Mouse (Mus musculus) stomach, embryonic 14.5 days (tissue): Measurements from ENCODE around the gene Fbxw8. TPM values are rescaled to one million over a fixed set of nuclear protein-coding genes. Genes with fewer than 3 reads are reported as not detected.

Experiments used
- ATAC-seq: fragments of 200-750 bp; cut with Nextera tagmentation; 2 replicates; pipeline ENCODE4 v1.8.0; 2017; ENCODE audit warnings: low read depth, moderate TSS enrichment; ENCODE audit not compliant: insufficient number of reproducible peaks, insufficient read depth, low FRiP score
- H3K27ac ChIP-seq: fragments of 300-500 bp; sonication (generic); 2 replicates; pipeline ENCODE4 v1.5.1; 2014; ENCODE audit warnings: mild to moderate bottlenecking, low read length, moderate library complexity, mixed read lengths
- H3K27me3 ChIP-seq: fragments of 300-500 bp; sonication (generic); 2 replicates; pipeline ENCODE4 v1.6.1; 2014; ENCODE audit warnings: low read length, control low read depth, mixed read lengths; ENCODE audit not compliant: control insufficient read depth, insufficient read depth
- H3K36me3 ChIP-seq: fragments of 300-500 bp; sonication (generic); 2 replicates; pipeline ENCODE4 v1.6.1; 2014; ENCODE audit warnings: mild to moderate bottlenecking, control low read depth, low read length, moderate library complexity, mixed read lengths; ENCODE audit not compliant: control insufficient read depth, insufficient read depth
- H3K4me1 ChIP-seq: fragments of 300-500 bp; sonication (generic); 2 replicates; pipeline ENCODE4 v1.6.1; 2014; ENCODE audit warnings: low read length, control low read depth, mixed read lengths; ENCODE audit not compliant: control insufficient read depth, insufficient read depth
- H3K4me2 ChIP-seq: fragments of 300-500 bp; sonication (generic); replicated peaks from 2 replicates; pipeline ENCODE4 v1.6.1; 2014; ENCODE audit warnings: low read depth, low read length, control low read depth
- H3K4me3 ChIP-seq: fragments of 300-500 bp; sonication (generic); 2 replicates; pipeline ENCODE4 v1.5.1; 2014; ENCODE audit warnings: low read depth, low read length, control low read depth
- H3K9ac ChIP-seq: fragments of 300-500 bp; sonication (generic); replicated peaks from 2 replicates; pipeline ENCODE4 v1.6.1; 2014; ENCODE audit warnings: low read depth, mild to moderate bottlenecking, control low read depth, low read length, moderate library complexity, mixed read lengths
- H3K9me3 ChIP-seq: fragments of 300-500 bp; sonication (generic); 2 replicates; pipeline ENCODE4 v1.6.1; 2016; ENCODE audit warnings: low read depth, low read length, control low read depth; ENCODE audit not compliant: control insufficient read depth
- WGBS: fragments of 180-500 bp; shearing (Covaris S2); extraction: QIAGEN DNeasy Blood & Tissue Kit; methylation state at CpG from one replicate; pipeline ENCODE4 v1.1.7; 2014; 5-methylcytosine and 5-hydroxymethylcytosine counted together
- polyA plus RNA-seq: library from polyadenylated mRNA; unstranded; fragments of >200 nt; fragmentation: Nextera tagmentation; extraction: Ambion mirVana; gene quantifications from 2 replicates; pipeline ENCODE4 v1.2.1, GENCODE M21; 2014

Fbxw8 gene
- polyA plus RNA-seq, 1 experiment from 2014 or later: 22.5 TPM

GRCm38 (mm10) chr5:118167561-118167995 is 12.3 kb upstream of the Fbxw8 start:
- Histone ChIP-seq H3K27me3 (peaks cover 48% of the 10 kb centered on the region), H3K27ac (no peak overlapping the region), H3K4me3 (no peak overlapping the region), H3K4me2 (no peak overlapping the region), H3K4me1 (peaks cover 16% of the 10 kb centered on the region; the same call in 1 of the 2 replicates), H3K9ac (no peak overlapping the region), H3K36me3 (no peaks in the 10 kb centered on the region), H3K9me3 (no peaks in the 10 kb centered on the region)
- WGBS: 61% methylated on average over 8 of the region's 8 CpGs
- ATAC-seq: no peak

GRCm38 (mm10) chr5:118165462-118165861 is 10.2 kb upstream of the Fbxw8 start:
- H3K4me2 ChIP-seq: no peak overlapping the region
- no peak for ATAC-seq
- H3K9ac ChIP-seq: no peak overlapping the region
- peaks cover 31% of the 10 kb centered on the region for H3K27me3 ChIP-seq
- H3K4me1 ChIP-seq: 0 out of 2 replicates have a peak, but pooled peaks cover 8% of the 10 kb centered on the region
- H3K27ac ChIP-seq: no peak overlapping the region
- H3K36me3 ChIP-seq: no peaks in the 10 kb centered on the region
- no peaks in the 10 kb centered on the region for H3K9me3 ChIP-seq
- H3K4me3 ChIP-seq: no peak overlapping the region

- H3K27me3 ChIP-seq: peaks cover 25% of the 10 kb centered on the region
- no peak within 1 kb of the TSS for H3K27ac ChIP-seq
- no peak within 1 kb of the TSS for H3K9ac ChIP-seq
- no peaks in the 10 kb centered on the region for H3K36me3 ChIP-seq
- WGBS: 66% methylated on average over 12 of the region's 12 CpGs
- 0 out of 2 replicates have a peak, but pooled peaks cover 4% of the 10 kb centered on the region for H3K4me1 ChIP-seq
- no peak within 1 kb of the TSS for H3K4me3 ChIP-seq
- no peak within 1 kb of the TSS for H3K4me2 ChIP-seq
- no peaks in the 10 kb centered on the region for H3K9me3 ChIP-seq
- no peak for ATAC-seq
Measured at GRCm38 (mm10) chr5:118164581-118164980, 9.3 kb upstream of the Fbxw8 start, which contains the start of gene Hrk. Gene Hrk, plus strand, starts transcription at chr5:118164648.

GRCm38 (mm10) chr5:118160691-118161090 is 5.4 kb upstream of the Fbxw8 start:
- H3K4me1 ChIP-seq: no peaks in the 10 kb centered on the region
- no peak overlapping the region for H3K9ac ChIP-seq
- WGBS: 37% methylated on average over 4 of the region's 4 CpGs
- H3K4me3 ChIP-seq: no peak overlapping the region
- H3K27me3 ChIP-seq: no peaks in the 10 kb centered on the region
- ATAC-seq: no peak
- H3K4me2 ChIP-seq: no peak overlapping the region
- H3K27ac ChIP-seq: no peak overlapping the region
- H3K9me3 ChIP-seq: no peaks in the 10 kb centered on the region
- H3K36me3 ChIP-seq: no peaks in the 10 kb centered on the region

- ATAC-seq: no peak
- 14% methylated on average over 4 of the region's 4 CpGs for WGBS
- H3K4me1 ChIP-seq: peaks cover 8% of the 10 kb centered on the region; the same call in 1 of the 2 replicates
- no peaks in the 10 kb centered on the region for H3K27me3 ChIP-seq
- peaks cover 2% of the 10 kb centered on the region; the same call in 1 of the 2 replicates for H3K36me3 ChIP-seq
- no peak overlapping the region for H3K9ac ChIP-seq
- no peaks in the 10 kb centered on the region for H3K9me3 ChIP-seq
- H3K4me2 ChIP-seq: no peak overlapping the region
- H3K27ac ChIP-seq: no peak overlapping the region
- H3K4me3 ChIP-seq: no peak overlapping the region
Measured at GRCm38 (mm10) chr5:118156976-118157375, 1.7 kb upstream of the Fbxw8 start.

GRCm38 (mm10) chr5:118155565-118155947 is 292 bp upstream of the Fbxw8 start:
- H3K36me3 ChIP-seq: peaks cover 9% of the 10 kb centered on the region; the same call in 1 of the 2 replicates
- no peaks in the 10 kb centered on the region for H3K27me3 ChIP-seq
- peak overlapping the region; percentile 64 for H3K4me2 ChIP-seq
- no peaks in the 10 kb centered on the region for H3K9me3 ChIP-seq
- 25% methylated on average over 9 of the region's 9 CpGs for WGBS
- ATAC-seq: no peak
- peak overlapping the region; percentile 96 for H3K4me3 ChIP-seq
- H3K4me1 ChIP-seq: peaks cover 8% of the 10 kb centered on the region; the same call in 1 of the 2 replicates
- H3K9ac ChIP-seq: no peak overlapping the region
- no peak overlapping the region for H3K27ac ChIP-seq

- peaks cover 9% of the 10 kb centered on the region; the same call in 1 of the 2 replicates for H3K36me3 ChIP-seq
- no peak overlapping the region for H3K9ac ChIP-seq
- ATAC-seq: no peak
- H3K4me2 ChIP-seq: no peak overlapping the region
- H3K9me3 ChIP-seq: no peaks in the 10 kb centered on the region
- no peak overlapping the region for H3K4me3 ChIP-seq
- H3K27ac ChIP-seq: no peak overlapping the region
- H3K27me3 ChIP-seq: no peaks in the 10 kb centered on the region
- peaks cover 8% of the 10 kb centered on the region; the same call in 1 of the 2 replicates for H3K4me1 ChIP-seq
- 86% methylated on average over 3 of the region's 3 CpGs for WGBS
Measured at GRCm38 (mm10) chr5:118149711-118150110, 5.6 kb downstream of the Fbxw8 start.

- no peak overlapping the region for H3K4me3 ChIP-seq
- WGBS: 77% methylated on average over 10 of the region's 10 CpGs
- ATAC-seq: no peak
Measured at GRCm38 (mm10) chr5:118147264-118147663, 8.0 kb downstream of the Fbxw8 start.

More at GRCm38 (mm10) chr5:118147264-118147663, 8.0 kb downstream of the Fbxw8 start:
- H3K4me2 ChIP-seq: no peak overlapping the region
- H3K9me3 ChIP-seq: no peaks in the 10 kb centered on the region
- H3K4me1 ChIP-seq: no peaks in the 10 kb centered on the region
- no peak overlapping the region for H3K27ac ChIP-seq
- peaks cover 12% of the 10 kb centered on the region; the same call in 1 of the 2 replicates for H3K36me3 ChIP-seq
- no peaks in the 10 kb centered on the region for H3K27me3 ChIP-seq
- H3K9ac ChIP-seq: no peak overlapping the region
